Mouse (Mus musculus) frontal cortex, adult (tissue): Measurements from ENCODE around the gene Upk3b.
"Not testable (repeated sequence)": the region's sequence is repeated elsewhere in the genome, so short reads cannot be mapped to it uniquely, and the experiment has no call there.

Experiments used
- ATAC-seq: cut with Nextera tagmentation; 2 replicates; pipeline ENCODE4 v1.9.2; 2017; ENCODE audit warnings: mild to moderate bottlenecking, moderate library complexity, mixed read lengths; ENCODE audit not compliant: low TSS enrichment

The Upk3b gene

GRCm38 (mm10) chr5:136035285-136035684 lies 3.0 kb upstream of the Upk3b start:
- no peak for ATAC-seq

GRCm38 (mm10) chr5:136036667-136037066 lies 1.6 kb upstream of the Upk3b start:
- no peak for ATAC-seq

- no peak for ATAC-seq
These were observed 1.9 kb downstream of the Upk3b start for GRCm38 (mm10) chr5:136040210-136040609.

GRCm38 (mm10) chr5:136041260-136041659 lies 3.0 kb downstream of the Upk3b start:
- ATAC-seq = no peak

- ATAC-seq = no peak
These were observed 3.4 kb downstream of the Upk3b start for GRCm38 (mm10) chr5:136041666-136042065.

- ATAC-seq = no peak
These were observed 6.6 kb downstream of the Upk3b start for GRCm38 (mm10) chr5:136044865-136045264.

GRCm38 (mm10) chr5:136045408-136045807 lies 7.1 kb downstream of the Upk3b start:
- ATAC-seq = no peak

GRCm38 (mm10) chr5:136045987-136046386 lies 7.7 kb downstream of the Upk3b start:
- peak; percentile 50; the same call in 1 of the 2 replicates for ATAC-seq

- ATAC-seq = not testable (repeated sequence)
These were observed 10.2 kb downstream of the Upk3b start for GRCm38 (mm10) chr5:136048541-136048940.

- ATAC-seq = no peak
These were observed 11.6 kb downstream of the Upk3b start for GRCm38 (mm10) chr5:136049926-136050325.

- ATAC-seq = no peak
These were observed 13.2 kb downstream of the Upk3b start for GRCm38 (mm10) chr5:136051231-136052085.

- no peak for ATAC-seq
These were observed 14.8 kb downstream of the Upk3b start for GRCm38 (mm10) chr5:136052861-136053655.

GRCm38 (mm10) chr5:136054301-136055077 lies 16.2 kb downstream of the Upk3b start, which contains the start of gene Upk3bl:
Upk3bl (plus strand) TSS chr5:136054492.
- ATAC-seq = no peak

GRCm38 (mm10) chr5:136056062-136056461 lies 17.8 kb downstream of the Upk3b start:
- no peak for ATAC-seq

- no peak for ATAC-seq
These were observed 18.8 kb downstream of the Upk3b start for GRCm38 (mm10) chr5:136057085-136057484.

GRCm38 (mm10) chr5:136061567-136061966 lies 23.3 kb downstream of the Upk3b start:
- ATAC-seq = peak; percentile 44; the same call in 1 of the 2 replicates

- no peak for ATAC-seq
These were observed 25.6 kb downstream of the Upk3b start for GRCm38 (mm10) chr5:136063920-136064319.

- ATAC-seq = not testable (repeated sequence)
These were observed 28.3 kb downstream of the Upk3b start for GRCm38 (mm10) chr5:136066404-136067148.

GRCm38 (mm10) chr5:136069411-136069810 lies 31.1 kb downstream of the Upk3b start:
- no peak for ATAC-seq

- ATAC-seq = no peak
These were observed 34.8 kb downstream of the Upk3b start for GRCm38 (mm10) chr5:136073051-136073450.

GRCm38 (mm10) chr5:136073526-136073925 lies 35.2 kb downstream of the Upk3b start:
- no peak for ATAC-seq
